Mouse (Mus musculus): ENCODE measurements around the gene Tnfaip8l1.
A peak's percentile ranks its signal among the peaks of the same experiment; 100 is the strongest.

Tnfaip8l1 gene

DNA sequence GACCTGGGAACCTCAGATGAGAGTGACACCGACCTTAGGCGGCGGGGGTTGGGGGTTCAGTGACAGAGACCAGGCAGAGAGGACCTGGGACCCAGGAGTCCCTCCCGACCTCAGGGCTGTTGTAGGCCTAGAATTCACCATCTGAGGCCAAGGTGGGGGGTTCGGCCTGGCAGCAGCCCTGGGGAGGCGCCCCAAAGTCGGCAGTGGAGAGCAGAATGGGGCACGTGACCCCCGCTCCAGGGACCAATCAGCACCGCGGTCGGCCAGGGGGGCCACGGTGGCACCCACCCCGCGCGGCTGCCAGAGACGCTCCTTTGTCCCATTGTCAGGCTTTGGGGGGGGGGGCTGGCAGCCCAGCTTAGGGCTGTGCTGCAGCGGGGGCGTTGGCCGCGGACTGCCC lies 22.9 kb upstream of the Tnfaip8l1 start:
- DNase-seq (ENCODE audit: low spot score), result no peak

DNA sequence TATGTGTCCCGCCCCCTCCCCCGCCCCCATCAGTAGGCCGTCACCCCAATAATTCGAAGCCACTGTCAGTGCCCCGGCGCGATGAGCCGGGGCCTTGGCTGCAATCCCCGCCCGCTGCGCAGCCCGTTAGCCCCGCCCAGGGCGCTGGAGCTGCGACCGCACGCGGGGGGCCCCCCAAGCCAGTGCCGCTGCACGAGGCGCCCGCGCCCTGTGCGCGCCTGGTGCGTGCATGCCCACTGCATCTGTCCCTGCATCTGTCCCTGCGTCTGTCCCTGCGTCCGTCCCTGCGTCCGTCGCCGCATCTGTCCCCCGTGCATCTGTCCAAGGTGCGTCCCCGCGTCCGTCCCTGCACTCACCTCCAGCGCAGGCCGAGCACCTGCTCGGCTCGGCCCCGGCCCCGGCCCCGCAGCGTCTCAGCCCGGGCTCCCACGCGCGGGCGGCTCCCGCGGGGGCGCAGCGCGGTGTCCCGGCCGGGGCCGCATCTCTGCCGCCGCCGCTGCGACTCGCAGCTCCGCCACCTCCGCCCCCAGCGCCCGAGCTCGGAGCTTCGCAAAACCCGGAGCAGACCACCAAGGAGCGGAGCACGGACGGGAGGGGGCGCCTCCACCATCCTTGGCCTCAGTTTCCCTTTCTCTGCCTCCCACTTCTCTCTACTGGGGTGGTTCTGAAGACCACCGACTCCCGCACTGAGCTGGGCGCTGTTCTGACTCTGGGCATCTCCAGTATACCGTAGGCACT lies 22.2 kb upstream of the Tnfaip8l1 start, which contains the start of gene Sema6b:
TSS of gene Sema6b (minus strand) at position 486 of the 738 bp plus-strand sequence.
- peak; percentile 84 for DNase-seq (ENCODE audit: low spot score)

DNA sequence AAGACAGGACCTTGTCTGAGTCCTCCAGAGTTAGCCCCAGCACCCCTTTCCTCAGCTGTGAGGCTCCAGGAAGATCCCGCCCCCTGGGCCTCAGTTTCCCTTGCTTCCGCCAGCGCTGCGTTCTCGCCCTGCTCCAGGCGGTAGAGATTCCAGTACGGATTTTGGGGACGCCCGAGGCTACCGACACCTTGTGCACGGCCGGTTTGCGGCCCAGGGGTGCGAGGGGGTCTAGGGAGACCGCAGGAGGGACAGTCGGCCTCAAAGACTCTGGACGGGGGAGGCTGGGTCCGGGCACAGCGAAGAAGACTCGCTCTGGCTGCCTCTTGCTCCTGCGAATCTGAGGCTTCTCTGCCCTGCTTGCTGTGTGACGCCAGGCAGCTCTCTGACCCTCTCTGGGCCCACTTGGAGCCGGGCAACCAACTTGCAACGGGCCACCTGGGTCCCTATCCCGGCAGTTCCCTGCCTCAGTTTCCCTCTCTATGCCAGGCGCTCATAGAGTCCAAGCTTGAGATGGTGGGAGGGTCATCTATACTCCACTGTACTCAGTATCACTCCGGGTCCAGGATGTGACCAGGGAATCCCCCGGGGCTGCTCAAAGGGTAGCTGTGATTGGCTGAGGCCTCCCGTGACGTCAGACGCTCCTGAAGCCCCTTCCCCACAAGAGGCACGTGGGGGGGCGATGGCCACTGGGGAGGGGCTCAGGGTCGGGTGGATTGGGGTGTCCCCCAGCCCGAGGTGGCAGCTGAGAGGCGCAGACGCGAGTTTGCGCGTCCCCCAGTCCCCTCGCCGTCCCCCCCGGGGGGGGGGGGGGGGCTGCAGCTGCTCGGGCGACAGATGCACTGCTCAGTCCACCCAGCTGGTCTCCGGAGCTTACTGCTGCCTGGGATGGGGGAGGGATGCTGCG lies 20.3 kb upstream of the Tnfaip8l1 start:
- DNase-seq (ENCODE audit: low spot score), result peak; percentile 70

DNA sequence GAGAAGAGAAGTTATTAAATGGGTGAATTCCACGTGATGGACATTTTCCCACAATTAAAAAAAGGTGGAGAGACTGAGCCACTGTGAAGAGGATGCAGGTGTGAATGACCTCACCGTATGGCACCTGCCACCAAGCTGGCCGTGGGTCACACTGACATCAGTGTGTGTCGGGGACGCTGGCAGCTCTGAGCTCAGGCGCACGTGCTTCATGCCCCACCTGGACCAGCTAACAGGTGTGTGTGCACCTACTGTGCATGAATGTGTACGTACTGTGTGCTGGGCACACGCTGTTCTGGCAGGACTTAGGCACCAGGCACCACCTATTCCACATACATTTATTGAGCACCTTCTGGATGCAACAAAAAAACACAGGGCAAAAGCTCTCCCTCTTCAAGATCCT lies 17.7 kb upstream of the Tnfaip8l1 start:
- DNase-seq (ENCODE audit: low spot score), result no peak

DNA sequence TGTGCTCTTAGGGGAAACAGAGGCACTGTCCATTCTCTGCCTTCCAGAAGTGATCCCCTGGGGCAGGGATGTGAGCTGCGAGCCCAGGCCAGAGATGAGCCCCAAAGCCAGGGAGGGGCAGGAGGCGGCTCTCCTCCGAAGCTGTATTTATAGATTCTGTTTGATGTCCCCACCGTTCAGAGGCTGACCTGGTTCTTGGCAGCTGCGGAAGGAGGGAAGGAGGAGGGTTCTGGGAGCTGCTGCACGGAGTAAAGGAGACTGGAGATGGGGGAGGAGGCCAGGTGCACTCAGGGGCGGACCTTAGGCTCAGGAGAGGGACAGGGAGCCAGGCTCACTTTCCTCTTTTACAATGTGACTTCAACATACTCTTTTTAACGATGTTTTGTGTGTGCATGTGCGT lies 16.1 kb upstream of the Tnfaip8l1 start:
- DNase-seq (ENCODE audit: low spot score), result no peak

DNA sequence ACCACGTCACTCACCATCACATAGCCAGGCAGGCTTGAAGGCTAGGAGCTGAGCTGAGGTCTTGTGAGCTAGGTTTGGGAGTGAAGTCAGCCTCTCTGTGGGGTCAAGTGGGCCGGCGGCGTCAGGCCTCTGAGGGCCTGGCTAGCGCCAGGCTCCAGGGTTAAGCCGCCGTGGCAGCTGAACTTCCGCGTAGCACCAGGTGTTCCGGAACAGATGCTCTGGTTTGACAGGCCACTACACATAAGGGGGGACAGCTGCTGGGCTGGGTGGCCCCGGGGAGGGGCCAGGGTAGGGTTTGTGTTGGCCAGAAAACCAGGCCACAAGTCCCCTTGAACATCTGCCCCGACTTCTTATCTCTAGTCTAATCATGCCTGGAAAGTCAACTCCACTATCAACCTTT lies 14.9 kb upstream of the Tnfaip8l1 start:
- no peak for DNase-seq (ENCODE audit: low spot score)

DNA sequence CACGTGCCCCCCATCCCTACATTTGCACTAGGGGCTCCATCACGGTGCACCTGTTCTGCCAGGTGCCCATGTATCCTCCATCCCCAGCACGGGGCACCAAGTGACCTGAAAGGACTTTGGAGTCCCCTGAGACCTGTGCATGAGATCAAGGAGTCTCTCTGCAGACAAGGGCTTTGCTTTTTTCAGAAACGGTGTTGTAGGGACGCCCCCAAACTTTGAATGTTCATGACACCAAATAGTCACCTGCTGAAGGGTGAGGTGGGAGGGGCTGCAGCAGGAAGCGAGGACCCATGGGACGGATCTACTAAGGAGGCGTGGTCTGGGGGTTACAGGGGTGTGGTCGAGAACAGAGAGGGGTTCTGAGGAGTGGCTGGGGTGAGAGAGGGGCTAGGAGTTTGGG lies 14.0 kb upstream of the Tnfaip8l1 start:
- no peak for DNase-seq (ENCODE audit: low spot score)

DNA sequence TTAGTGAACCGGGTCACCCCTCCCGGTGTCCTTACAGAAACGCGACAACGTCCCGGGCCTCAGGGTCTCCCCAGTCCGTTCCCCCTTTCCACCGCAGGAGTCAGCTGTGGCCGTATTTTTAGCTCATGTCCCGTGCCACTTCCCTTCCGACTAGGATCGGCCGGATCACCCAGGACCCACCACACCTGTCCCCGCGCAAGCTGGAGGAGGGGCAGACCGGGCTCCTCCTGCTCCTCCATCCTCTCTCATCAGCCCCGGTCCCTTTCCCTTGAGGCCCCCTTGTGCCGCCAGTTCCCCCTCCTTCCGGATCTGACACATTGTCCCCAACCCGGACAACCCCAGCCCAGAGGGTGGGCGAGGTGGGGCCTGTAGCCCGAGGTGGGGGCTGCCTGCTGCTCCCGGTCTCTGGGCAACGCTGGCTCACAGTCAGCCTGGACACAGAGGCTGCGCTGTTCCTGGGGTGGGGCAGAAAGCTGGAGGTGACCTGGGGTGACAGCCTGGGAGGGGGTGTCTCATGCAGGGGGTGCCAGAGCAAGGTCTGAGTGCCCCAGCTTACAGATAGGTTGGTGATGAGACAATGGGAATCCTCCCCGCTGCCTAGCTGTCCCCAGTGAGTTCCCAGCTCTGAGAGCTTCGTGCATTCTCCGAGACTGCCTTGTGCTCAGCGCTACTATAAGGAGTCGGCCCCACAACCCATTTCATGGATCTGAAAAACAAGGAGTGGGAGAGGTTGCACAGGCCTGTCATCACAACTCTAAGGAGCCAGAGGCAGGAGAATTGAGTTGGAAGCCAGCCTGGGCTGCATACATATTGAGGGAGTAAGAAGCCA lies 13.3 kb upstream of the Tnfaip8l1 start:
- DNase-seq (ENCODE audit: low spot score), result no peak

DNA sequence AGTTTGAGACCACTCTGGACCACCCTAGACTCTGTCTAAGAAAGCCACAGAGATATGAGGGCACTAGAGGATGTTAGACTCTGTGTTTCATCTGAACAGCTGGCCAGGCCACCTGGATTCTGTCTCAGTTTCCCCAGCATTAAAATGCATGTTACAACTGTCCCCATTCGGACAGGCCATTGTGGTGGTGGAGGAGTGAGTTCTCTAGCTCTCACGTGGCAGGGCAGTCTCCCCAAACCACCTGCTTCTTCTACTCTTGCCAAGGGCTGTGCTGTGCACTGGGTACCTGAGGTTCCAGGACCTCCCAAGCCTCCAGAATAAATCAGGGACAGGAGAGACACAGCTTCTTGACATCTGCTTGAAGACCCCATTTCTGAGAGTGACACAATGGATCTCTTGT lies 12.4 kb upstream of the Tnfaip8l1 start:
- DNase-seq (ENCODE audit: low spot score), result no peak

DNA sequence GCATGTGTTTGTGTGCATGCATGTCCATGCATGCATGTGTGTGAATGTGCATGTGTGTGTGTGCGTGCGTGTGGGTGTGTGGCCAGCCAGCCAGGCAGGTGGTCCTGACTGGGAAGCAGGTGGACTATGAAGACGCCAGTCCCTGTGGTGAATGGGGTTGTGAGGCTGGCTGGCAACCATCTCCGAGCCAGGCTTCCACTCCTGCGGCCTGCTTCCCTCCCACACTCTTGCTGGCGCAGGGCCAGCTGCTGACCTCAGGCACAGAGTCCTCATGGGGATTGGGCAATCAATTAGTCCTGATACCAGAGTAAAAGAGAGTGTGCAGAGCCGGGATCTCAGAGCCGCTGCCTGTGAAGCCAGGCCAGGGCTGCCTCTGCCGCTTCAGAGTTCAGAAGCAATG lies 8.6 kb upstream of the Tnfaip8l1 start:
- peak; percentile 86 for DNase-seq (ENCODE audit: low spot score)

DNA sequence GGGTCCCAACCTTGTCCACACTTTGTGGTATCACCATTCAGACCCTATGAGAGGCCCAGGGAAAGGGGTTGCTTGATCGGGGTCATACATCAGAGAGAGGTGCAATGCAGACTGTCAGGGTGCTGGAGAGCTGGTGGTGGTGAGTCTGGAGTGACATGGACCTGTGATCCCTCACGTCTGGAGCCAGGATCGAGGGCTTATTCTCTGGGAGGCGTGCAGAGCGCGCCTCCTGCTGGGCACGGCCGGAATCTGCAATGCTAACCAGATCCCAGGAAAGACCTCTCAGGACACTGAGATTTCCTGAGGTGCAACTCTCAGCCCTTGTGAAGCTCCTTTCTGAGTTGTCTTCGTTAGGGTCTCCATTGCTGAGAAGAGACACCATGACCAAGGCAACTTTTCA lies 2.5 kb upstream of the Tnfaip8l1 start:
- DNase-seq (ENCODE audit: low spot score), result peak; percentile 75

DNA sequence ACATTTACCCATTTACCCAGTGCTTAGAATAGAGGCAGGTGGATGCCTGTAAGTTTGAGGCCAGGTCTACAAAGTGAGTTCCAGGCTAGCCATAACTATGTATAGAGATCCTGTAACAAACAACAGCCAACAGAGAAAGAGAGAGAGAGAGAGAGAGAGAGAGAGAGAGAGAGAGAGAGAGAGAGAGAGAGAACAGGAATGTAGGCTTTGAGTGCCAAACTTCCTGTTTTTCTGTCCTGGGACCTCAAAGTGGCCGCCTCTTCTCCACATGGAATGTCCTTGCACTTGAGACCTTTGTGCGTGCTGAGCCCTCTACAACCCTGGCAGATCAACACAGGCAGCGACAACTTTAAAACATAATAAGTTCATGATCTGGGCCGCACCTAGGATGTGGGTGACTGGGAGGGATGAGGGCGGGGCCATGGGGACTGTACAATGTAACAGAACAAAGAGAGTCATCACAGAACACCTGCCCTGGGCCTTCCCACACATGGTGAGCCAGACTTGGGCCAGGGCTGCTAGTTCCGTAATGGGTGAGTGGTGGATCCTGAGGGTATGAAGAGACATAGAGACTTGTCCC lies 1.3 kb downstream of the Tnfaip8l1 start:
- no peak for DNase-seq (ENCODE audit: low spot score)

DNA sequence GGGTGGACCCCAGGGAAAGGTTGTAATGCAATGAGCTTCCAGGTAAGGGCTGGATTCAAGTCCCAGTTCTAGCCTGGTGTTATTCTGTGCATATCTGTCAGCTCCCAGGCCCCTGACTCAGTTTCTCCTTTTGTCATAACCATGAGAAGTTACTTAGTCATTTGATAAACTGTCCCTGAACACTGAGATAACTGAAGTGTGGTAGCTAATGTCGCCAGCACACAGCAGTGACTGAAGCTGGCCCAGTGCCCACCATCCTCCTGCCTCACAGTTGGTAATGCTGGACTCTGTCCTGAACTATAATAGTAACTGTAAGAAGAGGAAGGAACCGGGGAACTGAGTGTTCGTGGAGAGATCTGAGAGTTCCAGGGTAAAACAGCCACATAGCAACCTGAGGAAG lies 2.2 kb downstream of the Tnfaip8l1 start:
- DNase-seq (ENCODE audit: low spot score), result no peak

DNA sequence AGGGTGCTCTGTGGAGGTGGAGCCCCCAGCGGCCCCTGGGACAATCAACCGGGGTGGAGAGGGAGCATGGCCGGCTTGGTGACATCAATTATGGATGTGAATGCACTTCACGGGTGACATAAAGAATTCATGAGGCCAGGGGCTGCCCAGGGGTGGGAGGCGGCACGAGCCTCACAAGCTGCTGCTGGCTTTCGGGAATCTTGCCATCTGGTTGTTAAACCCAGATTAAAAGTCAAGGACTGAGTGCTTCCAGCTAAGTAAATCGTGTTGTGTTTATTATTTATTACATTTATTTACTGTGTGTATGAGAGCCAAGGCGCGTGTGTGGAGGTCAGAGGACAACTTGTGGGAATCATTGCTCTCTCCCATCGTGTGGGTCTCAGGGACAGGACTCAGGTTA lies 3.4 kb downstream of the Tnfaip8l1 start:
- no peak for DNase-seq (ENCODE audit: low spot score)

DNA sequence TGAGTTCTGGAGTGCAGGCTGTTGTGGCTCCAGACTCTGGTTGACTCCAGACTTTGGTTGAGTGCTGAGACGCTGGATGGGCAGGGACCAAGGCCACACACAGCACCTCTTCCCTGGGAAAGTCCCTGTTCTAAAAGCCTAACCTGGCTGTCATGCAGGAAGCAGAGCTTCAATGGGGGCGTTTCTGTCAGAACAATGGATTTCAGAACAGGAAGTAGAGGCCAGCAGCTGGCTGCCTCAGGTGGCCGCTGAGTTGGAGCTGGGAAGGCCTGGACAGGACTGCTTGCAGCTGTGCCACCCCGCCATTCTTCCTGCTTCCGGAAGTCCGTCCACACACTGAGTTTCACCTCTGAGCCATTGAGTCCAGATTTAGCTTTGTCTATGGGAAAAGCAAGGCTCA lies 7.6 kb downstream of the Tnfaip8l1 start:
- DNase-seq (ENCODE audit: low spot score), result no peak

DNA sequence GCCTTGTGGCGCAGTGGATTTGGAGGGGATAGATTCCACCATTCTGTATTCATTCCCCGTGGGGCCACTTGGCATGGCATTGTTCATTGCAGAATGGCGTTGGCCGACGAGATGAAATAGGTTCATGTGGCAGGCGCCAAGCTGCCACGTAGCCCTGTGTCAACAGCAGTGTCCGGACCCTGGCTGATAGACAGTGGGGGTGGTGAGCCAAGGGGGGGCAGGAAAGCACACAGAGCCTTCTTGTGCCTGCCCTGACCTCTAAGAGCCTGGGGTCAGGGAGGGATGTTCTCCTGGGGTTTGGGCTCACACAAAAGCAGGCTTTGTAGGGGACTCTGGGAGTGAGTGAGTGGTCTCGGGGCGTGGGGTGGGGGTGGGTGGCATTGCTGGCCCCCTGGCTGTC lies 8.4 kb downstream of the Tnfaip8l1 start:
- no peak for DNase-seq (ENCODE audit: low spot score)

DNA sequence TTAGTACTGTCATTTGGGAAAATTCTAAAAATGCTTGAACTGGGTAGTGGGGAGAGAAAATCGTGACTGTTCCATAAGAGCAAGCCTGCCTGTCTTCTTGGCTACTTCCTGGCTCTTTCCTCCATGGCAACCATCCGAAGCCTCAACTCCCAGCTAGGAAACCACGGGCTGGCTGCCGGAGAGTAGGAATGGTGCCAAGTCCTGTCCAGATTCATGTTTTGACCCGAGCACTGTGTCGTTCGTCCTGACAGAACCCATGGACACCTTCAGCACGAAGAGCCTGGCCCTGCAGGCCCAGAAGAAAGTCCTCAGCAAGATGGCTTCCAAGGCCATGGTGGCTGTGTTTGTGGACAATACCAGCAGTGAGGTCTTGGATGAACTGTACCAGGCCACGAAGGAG lies 9.2 kb downstream of the Tnfaip8l1 start:
- no peak for DNase-seq (ENCODE audit: low spot score)

DNA sequence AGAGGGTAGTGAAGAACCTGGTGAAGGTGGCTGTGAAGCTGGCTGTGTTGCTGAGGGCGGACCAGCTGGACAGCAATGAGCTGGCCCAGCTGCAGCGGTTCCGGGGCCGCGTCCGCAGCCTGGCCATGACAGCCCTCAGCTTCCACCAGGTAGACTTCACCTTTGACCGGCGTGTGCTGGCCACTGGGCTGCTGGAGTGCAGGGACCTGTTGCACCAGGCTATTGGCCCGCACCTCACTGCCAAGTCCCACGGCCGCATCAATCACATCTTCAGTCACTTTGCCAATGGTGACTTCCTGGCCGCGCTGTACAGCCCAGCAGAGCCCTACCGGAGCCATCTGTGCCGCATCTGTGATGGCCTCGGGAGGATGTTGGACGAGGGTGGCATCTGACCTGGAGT lies 9.6 kb downstream of the Tnfaip8l1 start:
- no peak for DNase-seq (ENCODE audit: low spot score)

DNA sequence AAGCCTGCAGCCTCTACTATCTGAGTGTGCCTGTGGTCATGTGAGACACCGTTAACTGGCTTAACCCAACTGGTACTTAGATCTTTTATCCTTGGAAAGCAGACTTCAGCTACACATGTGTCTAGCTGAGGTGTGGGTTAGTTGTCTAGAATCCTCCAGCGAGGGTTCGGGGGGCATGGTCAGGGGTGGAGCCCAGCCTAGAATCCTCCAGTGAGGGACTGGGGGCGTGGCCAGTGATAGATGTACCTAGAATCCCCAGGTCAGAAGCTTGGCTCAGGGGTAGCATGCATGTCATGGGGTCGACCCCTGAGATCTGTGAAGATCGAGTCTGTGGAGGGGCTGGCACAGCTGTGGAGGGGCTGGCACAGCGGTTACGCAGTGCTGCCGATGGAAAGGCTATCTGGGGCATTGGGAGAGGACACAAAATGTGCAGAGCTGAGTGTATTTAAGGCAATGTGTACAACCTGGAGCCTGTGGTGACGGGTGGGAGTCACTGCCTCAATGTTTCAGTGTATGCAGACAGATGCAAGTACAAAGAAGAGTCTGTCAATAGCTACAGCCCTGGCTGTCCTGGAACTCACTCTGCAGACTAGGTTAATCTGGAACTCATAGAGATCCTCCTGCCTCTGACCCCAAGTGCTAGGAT lies 11.2 kb downstream of the Tnfaip8l1 start:
- DNase-seq (ENCODE audit: low spot score), result peak; percentile 70

DNA sequence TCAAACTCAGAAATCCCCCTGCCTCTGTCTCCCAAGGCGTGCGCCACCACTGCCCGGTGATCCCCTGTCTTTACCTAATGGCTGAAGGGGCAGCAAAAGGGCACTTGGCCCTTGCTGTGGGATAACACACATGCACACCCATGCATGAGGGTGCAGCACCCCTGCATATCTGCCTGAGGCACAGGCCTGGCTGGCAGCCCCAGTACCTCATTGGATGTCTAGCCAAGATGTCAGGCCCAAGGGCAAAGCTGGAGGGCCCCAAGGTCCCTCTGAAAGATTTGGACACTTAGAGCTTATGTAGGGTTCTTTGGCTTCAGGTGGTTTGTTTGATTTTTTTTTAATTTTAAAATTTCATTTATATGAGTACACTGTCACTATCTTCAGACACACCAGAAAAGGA lies 13.1 kb downstream of the Tnfaip8l1 start:
- no peak for DNase-seq (ENCODE audit: low spot score)

DNA sequence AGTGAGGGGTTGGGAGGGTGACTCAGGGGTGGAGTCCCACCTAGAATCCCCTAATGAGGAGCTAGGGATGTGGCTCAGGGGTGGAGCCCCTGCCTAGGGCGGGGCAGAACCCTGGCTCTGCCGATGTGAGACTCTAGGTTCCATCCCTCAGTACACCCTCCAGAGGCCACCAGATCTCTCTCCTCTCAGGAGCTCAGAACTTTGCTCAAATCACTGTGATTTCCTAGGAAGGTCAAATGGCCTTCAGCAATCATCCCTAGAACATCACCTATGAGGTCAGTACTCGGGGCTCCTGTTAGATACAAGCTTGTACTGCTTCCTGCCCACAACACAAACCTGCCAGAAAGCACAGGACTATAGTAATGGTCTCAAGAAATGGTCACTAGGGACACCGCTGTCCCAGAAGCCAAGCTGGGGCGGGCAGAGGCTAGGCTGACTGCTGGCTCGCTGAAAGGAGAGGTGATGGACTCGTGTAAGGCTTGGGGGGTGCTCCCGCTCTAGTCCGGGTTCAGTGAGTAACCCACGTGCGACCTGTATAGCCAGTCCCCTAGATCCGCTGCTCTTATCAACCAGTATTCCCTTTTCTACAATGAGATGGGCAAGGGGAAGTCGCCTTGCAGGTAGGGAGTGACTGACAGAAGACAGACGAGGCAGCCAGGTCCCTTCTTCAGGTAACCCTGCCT lies 20.8 kb downstream of the Tnfaip8l1 start:
- DNase-seq (ENCODE audit: low spot score), result no peak
